Mouse (Mus musculus) CD4-positive, CD25-positive, alpha-beta regulatory T cell, adult 2 months (primary cell): Measurements from ENCODE around the gene Psmb4.
A peak's percentile ranks its signal among the peaks of the same experiment; 100 is the strongest.
"Not testable (repeated sequence)": the region's sequence is repeated elsewhere in the genome, so short reads cannot be mapped to it uniquely, and the experiment has no call there.

ENCODE experiments used
- DNase-seq: peaks from one replicate; pipeline ENCODE4 v3.0.0-alpha.2; 2012; ENCODE audit warnings: low read depth, low spot score

Gene Psmb4

GRCm38 (mm10) chr3:94906482-94906881, 19.7 kb upstream of the Psmb4 start:
- DNase-seq, result no peak

- DNase-seq, result not testable (repeated sequence)
Measured at GRCm38 (mm10) chr3:94904759-94905158, 18.0 kb upstream of the Psmb4 start.

DNA sequence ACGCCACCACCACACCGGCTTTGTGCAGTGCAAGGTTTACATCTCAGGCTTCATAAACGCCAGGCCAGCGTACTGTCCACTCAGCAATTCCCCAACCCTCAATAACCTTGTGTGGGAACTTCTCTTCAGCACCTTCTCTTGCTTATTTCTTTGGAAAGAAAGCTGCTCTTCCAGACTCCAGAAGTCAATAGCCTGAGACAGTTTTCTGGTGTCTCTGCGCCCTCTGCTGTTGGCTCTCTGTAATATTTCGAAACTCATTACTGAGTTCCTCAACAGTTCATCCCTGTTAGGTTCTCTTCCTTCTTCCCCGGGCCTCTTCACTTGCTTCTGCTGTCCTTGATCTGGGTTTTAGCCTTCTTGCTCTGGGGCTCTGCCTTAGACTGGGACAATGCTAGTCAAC, 16.0 kb upstream of the Psmb4 start:
- peak; percentile 70 for DNase-seq

GRCm38 (mm10) chr3:94894076-94894475, 7.3 kb upstream of the Psmb4 start:
- no peak for DNase-seq

DNA sequence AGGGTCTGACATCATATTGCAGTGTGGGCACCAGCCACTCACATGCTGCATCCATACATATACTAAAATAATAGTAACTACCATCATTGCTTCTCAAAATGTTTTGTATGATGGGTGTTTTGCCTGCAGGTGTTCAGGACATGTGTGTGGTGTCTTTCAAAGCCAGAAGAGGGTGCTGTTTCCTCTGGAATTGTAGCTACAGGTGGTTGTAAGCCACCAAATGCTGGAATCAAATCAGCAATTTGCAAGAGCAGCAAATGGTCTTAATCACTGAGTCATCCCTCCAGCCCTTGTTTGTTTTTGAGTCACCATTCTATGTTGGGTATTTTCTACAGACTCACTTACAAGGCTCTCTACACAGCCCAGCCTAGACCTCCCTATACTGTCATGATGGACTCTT, 1.8 kb upstream of the Psmb4 start:
- peak; percentile 47 for DNase-seq

GRCm38 (mm10) chr3:94882579-94882978, 4.2 kb downstream of the Psmb4 start:
- no peak for DNase-seq

GRCm38 (mm10) chr3:94881840-94882239, 4.9 kb downstream of the Psmb4 start:
- DNase-seq, result no peak

- no peak for DNase-seq
Measured at GRCm38 (mm10) chr3:94878618-94879017, 8.1 kb downstream of the Psmb4 start.

GRCm38 (mm10) chr3:94869011-94869410, 17.8 kb downstream of the Psmb4 start:
- DNase-seq, result no peak

GRCm38 (mm10) chr3:94859471-94859870, 27.3 kb downstream of the Psmb4 start:
- no peak for DNase-seq

GRCm38 (mm10) chr3:94852215-94852614, 34.5 kb downstream of the Psmb4 start:
- DNase-seq, result peak; percentile 18

DNA sequence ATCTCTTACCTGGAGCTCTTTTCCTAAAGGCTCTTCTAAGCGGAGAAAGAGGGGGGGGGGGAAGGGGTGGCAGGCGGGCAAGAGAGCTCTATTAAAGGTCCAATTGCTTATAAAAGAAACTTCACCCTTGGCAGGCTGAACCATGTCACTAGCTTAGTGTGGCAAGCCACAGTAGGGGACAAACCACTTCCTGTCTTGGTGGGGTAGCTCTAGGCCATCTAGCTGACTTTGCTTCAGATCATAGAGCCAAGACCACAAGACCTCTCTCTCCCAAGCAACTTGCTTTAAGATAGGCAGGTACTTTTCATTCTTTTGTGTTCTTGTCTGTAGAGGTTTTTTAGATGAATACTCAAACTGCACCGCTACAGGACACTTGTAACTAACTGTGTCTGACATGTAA, 35.0 kb downstream of the Psmb4 start:
- peak; percentile 73 for DNase-seq

- peak; percentile 86 for DNase-seq
Measured at GRCm38 (mm10) chr3:94849338-94849737, 37.4 kb downstream of the Psmb4 start.

DNA sequence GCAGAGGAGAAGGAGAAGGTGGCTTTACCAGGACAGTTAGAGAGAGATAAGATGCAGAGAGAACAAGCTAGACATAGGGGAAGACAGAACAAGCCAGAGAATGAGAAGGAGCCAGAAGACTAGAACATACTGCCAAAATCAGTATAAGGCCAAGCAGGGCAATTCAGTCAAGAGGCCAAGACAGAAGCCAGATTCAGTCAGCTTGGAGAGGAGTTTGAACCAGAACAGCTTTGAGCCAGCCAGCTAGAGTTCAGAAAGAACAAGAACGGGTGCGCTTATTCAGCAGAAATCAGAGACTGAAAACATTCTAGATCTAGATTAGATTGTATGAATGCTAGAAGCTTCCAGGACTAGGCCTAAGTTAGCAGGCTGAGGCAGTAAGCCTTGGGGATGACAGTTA, 39.4 kb downstream of the Psmb4 start:
- DNase-seq, result no peak

DNA sequence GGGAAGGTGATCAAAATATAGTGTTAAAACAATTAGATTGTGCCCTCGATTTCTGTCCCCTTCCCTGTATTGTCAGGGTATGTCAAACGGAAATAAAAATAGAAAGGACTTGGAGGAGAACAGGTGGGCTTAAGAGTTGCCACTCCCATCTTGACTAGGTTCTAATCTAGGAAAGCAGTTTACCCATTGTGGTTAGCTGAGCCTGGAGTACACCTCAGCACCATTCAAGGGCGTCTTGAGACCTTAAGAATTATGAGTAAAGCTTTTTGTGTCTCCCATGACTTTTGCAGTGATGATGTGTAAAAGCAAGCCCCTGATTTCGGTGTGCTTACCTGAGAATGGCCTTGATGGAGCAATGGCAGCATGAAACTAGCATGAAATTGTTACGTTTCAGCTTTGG, 47.7 kb downstream of the Psmb4 start:
- no peak for DNase-seq

- no peak for DNase-seq
Measured at GRCm38 (mm10) chr3:94838631-94839030, 48.1 kb downstream of the Psmb4 start.

DNA sequence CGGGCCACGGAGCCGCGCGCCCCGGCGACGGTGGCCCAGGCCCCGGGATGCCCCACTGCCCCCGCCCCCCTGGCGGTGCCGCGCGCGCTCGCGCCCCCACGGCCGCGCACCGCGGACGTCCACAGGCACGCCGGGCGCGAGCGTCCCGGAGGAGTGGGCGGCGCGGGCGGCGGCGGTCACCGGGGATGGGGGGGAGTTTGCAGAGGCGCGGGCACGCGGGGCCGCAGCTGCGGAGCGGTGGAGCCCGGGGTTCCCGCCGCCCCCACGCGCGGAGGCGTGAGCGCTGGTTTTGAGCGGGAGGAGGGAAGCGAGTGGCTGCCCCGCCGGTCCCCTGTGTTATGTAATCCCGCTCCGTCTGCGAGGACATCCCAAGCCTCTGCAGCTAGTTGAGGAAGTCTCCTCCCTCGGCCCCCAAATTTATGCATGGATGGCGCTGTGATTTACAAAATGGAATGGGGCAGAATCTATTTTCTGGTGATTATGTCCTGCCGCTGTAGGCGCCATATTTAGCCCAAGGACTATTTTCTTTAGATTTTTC, 48.7 kb downstream of the Psmb4 start:
- peak; percentile 86 for DNase-seq

- DNase-seq, result peak; percentile 96
Measured at GRCm38 (mm10) chr3:94837183-94837890, 49.4 kb downstream of the Psmb4 start, which contains the start of gene Pogz. Pogz (plus strand) TSS chr3:94837567.

- no peak for DNase-seq
Measured at GRCm38 (mm10) chr3:94835396-94835795, 51.4 kb downstream of the Psmb4 start.
